Mouse (Mus musculus) lung, postnatal 0 days (tissue): Measurements from ENCODE around the gene Primpol. TPM values are rescaled to one million over a fixed set of nuclear protein-coding genes. Genes with fewer than 3 reads are reported as not detected.

ENCODE experiments used
- ATAC-seq: fragments of 200-750 bp; cut with Nextera tagmentation; 2 replicates; pipeline ENCODE4 v1.8.0; 2017; ENCODE audit warnings: moderate library complexity
- DNase-seq: peaks from one replicate; pipeline ENCODE4 v3.0.0-alpha.2; 2016; ENCODE audit warnings: low spot score
- H3K27ac ChIP-seq: fragments of 300-500 bp; sonication (generic); 2 replicates; pipeline ENCODE4 v1.5.1; 2014; ENCODE audit warnings: antibody characterized with exemption, mild to moderate bottlenecking, low read length, mixed read lengths
- H3K27me3 ChIP-seq: fragments of 300-500 bp; sonication (generic); replicated peaks from 2 replicates; pipeline ENCODE4 v1.6.1; 2014; ENCODE audit warnings: low read length, mixed read lengths; ENCODE audit not compliant: insufficient read depth
- H3K36me3 ChIP-seq: fragments of 300-500 bp; sonication (generic); 2 replicates; pipeline ENCODE4 v1.6.1; 2014; ENCODE audit warnings: low read length, mixed read lengths; ENCODE audit not compliant: insufficient read depth
- H3K4me1 ChIP-seq: fragments of 300-500 bp; sonication (generic); 2 replicates; pipeline ENCODE4 v1.6.1; 2014; ENCODE audit warnings: antibody characterized with exemption, low read depth, low read length, mixed read lengths; ENCODE audit not compliant: insufficient read depth
- H3K4me2 ChIP-seq: fragments of 300-500 bp; sonication (generic); replicated peaks from 2 replicates; pipeline ENCODE4 v1.6.1; 2014; ENCODE audit warnings: low read depth, mild to moderate bottlenecking, low read length, moderate library complexity, mixed read lengths
- H3K4me3 ChIP-seq: fragments of 300-500 bp; sonication (generic); 2 replicates; pipeline ENCODE4 v1.5.1; 2014; ENCODE audit warnings: low read depth, low read length
- H3K9ac ChIP-seq: fragments of 300-500 bp; sonication (generic); replicated peaks from 2 replicates; pipeline ENCODE4 v1.6.1; 2014; ENCODE audit warnings: low read depth, mild to moderate bottlenecking
- H3K9me3 ChIP-seq: fragments of 300-500 bp; sonication (generic); 2 replicates; pipeline ENCODE4 v1.6.1; 2016; ENCODE audit warnings: low read length, mixed read lengths
- CTCF ChIP-seq: IDR thresholded peaks from 2 replicates; pipeline ENCODE4 v1.5.1; 2016; ENCODE audit warnings: antibody characterized with exemption, mild to moderate bottlenecking
- EP300 ChIP-seq: IDR thresholded peaks from 2 replicates; pipeline ENCODE4 v1.6.1; 2016; ENCODE audit warnings: antibody characterized with exemption, mild to moderate bottlenecking, control low read depth
- WGBS: fragments of 180-500 bp; shearing (Covaris S2); extraction: QIAGEN DNeasy Blood & Tissue Kit; methylation state at CpG from one replicate; pipeline ENCODE4 v1.1.7; 2014; 5-methylcytosine and 5-hydroxymethylcytosine counted together
- polyA plus RNA-seq: library from polyadenylated mRNA; unstranded; fragments of >200 nt; fragmentation: Nextera tagmentation; extraction: Ambion mirVana; gene quantifications from 2 replicates; pipeline ENCODE4 v1.2.1, GENCODE M21; 2015

The Primpol gene
- polyA plus RNA-seq, 1 experiment from 2014 or later, result 3.7 TPM

DNA sequence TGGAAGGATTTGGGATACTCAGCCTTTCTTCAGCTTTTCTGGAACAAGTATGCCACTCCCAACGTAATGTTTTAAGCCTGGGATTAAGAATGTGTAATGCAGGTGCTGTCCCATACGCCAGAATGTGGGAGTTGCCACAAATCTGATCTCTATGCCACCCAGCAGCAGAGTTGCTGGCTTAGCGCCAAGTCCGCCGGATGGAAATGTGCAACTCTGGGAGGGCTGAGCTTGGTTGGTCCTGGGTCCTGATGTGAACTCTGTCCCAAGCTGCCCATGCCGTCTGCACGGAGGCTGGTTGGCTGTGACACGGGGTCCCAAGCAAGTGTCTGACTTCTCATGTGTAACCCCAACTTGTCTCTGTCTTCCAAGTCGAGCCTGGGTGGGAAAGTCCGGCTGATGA lies 90.2 kb downstream of the Primpol start:
- Histone ChIP-seq H3K36me3 (no peaks in the 10 kb centered on the region), H3K27me3 (no peaks in the 10 kb centered on the region), H3K9me3 (no peaks in the 10 kb centered on the region), H3K4me3 (no peak overlapping the region), H3K4me2 (no peak overlapping the region), H3K4me1 (no peaks in the 10 kb centered on the region), H3K27ac (no peak overlapping the region), H3K9ac (no peak overlapping the region)
- 61% methylated on average over 10 of the region's 10 CpGs for WGBS
- ATAC-seq (no peak), DNase-seq (no peak)
- TF ChIP-seq CTCF, result no peak
- TF ChIP-seq EP300, result no peak

DNA sequence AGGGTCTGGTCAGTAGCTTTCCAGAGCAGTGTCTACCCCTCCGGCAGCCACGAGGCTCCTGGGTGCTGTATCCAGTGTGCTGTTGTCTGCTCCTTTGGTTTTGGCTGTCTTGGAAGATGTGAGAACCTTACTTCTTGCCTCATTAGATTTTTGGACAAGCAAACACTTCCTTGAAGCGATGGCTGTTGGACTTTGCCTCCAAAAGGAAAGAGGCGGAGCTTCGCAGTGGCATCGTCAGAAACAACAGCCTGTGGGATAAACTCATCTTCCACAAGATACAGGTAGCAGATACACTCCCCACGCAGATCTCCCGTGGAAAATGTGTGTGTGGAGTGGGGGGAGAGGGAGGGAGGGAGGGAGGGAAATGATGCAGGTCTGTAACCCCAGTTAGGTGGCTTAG lies 90.9 kb downstream of the Primpol start:
- 83% methylated on average over 8 of the region's 8 CpGs for WGBS
- Histone ChIP-seq H3K9ac (no peak overlapping the region), H3K4me2 (no peak overlapping the region), H3K27ac (no peak overlapping the region), H3K9me3 (no peaks in the 10 kb centered on the region), H3K4me3 (no peak overlapping the region), H3K27me3 (no peaks in the 10 kb centered on the region), H3K36me3 (0 out of 2 replicates have a peak, but pooled peaks cover 5% of the 10 kb centered on the region), H3K4me1 (no peaks in the 10 kb centered on the region)
- DNase-seq, result no peak
- ATAC-seq, result no peak
- no peak for TF ChIP-seq EP300
- no peak for TF ChIP-seq CTCF

Other genes starting within 250 kb of the Primpol start
- 17.4 and 20.1 TPM in 2 replicates for gene Acsl1, start 146.2 kb downstream of the Primpol start, polyA plus RNA-seq
- 6.1 and 6.9 TPM in 2 replicates for gene Cenpu, start 65.2 kb downstream of the Primpol start, polyA plus RNA-seq
- gene Casp3, start 79 bp upstream of the Primpol start, polyA plus RNA-seq, result 27.4 and 27.6 TPM in 2 replicates
- 64.9 and 75.4 TPM in 2 replicates for gene Irf2, start 122.5 kb upstream of the Primpol start, polyA plus RNA-seq